ENCODE assay signal across 27 mouse cellular contexts in the genomic region with DNA sequence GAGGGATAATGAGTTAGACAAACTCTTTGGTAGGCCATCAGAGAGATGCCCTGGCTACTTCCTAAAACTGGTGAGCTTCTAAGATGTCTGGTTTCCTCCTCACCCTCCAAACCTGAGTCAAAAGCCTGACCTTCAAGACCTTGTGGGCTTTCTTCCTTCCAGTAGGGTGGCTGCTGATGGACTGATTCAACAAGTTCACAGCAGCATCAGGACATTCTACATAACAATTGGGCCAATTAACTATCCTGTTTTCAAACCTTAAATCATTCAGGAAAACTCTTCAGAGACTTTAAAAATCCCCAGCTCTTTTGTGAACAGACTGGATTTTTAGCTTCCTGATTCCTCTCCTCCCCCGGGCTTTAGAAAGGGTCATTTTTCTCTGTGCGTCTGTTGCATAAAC.
"Had no signal": no experiment of that assay in that cellular context is flagged by ENCODE, and none has a peak within 500 bp of the region (broad histone marks: within the 10 kb centered on the region; RNA-seq: fewer than 3 reads in every experiment).

No protein-coding gene starts in this region.

- H3K27ac ChIP-seq: gastrocnemius, adult 2 months; heart, embryonic 13.5 days; heart, embryonic 15.5 days; hindbrain, embryonic 13.5 days; hindbrain, embryonic 15.5 days; hindbrain, postnatal 0 days; kidney, embryonic 15.5 days; kidney, postnatal 0 days; limb, embryonic 13.5 days; limb, embryonic 15.5 days; liver, embryonic 12.5 days; liver, embryonic 14.5 days had no signal

- ATAC-seq: hindbrain, postnatal 0 days; intestine, embryonic 16.5 days; liver, embryonic 12.5 days had no signal

- H3K4me1 ChIP-seq: heart, embryonic 13.5 days; heart, embryonic 15.5 days; kidney, embryonic 15.5 days; liver, embryonic 12.5 days had no signal

- H3K4me2 ChIP-seq: heart, embryonic 11.5 days; heart, embryonic 13.5 days; heart, embryonic 15.5 days; hindbrain, embryonic 13.5 days; hindbrain, embryonic 15.5 days; kidney, embryonic 15.5 days; limb, embryonic 13.5 days; limb, embryonic 15.5 days; liver, embryonic 12.5 days had no signal

- H3K9ac ChIP-seq: heart, embryonic 13.5 days; heart, embryonic 15.5 days; hindbrain, embryonic 13.5 days; hindbrain, embryonic 15.5 days; kidney, embryonic 15.5 days; limb, embryonic 13.5 days; limb, embryonic 15.5 days; liver, embryonic 12.5 days; liver, embryonic 14.5 days had no signal

- H3K9me3 ChIP-seq: heart, embryonic 13.5 days; heart, embryonic 15.5 days; hindbrain, embryonic 13.5 days; hindbrain, embryonic 15.5 days; kidney, embryonic 15.5 days; limb, embryonic 13.5 days; limb, embryonic 15.5 days; liver, embryonic 12.5 days had no signal

- H3K36me3 ChIP-seq: heart, embryonic 13.5 days; heart, embryonic 15.5 days; hindbrain, embryonic 13.5 days; hindbrain, embryonic 15.5 days; kidney, embryonic 15.5 days; limb, embryonic 13.5 days; limb, embryonic 15.5 days; liver, embryonic 12.5 days had no signal

- DNase-seq: gastrocnemius, adult 2 months; gastrocnemius, postnatal 10 days; gastrocnemius, postnatal 25 days; heart, adult 18-20 months; heart, postnatal 14 days; heart, postnatal 36 days; kidney, adult 11 months; kidney, adult 2 months; kidney, adult 9 months; kidney, postnatal 25 days; kidney, postnatal 4 days; layer of hippocampus, adult 9-11 months; layer of hippocampus, postnatal 36 days; left cerebral cortex, postnatal 4 days had no signal

- H3K27me3 ChIP-seq: heart, embryonic 15.5 days had no signal

- H3K4me3 ChIP-seq: gastrocnemius, adult 2 months; heart, embryonic 13.5 days; heart, embryonic 15.5 days; hindbrain, embryonic 13.5 days; hindbrain, embryonic 15.5 days; kidney, embryonic 15.5 days; limb, embryonic 13.5 days; limb, embryonic 15.5 days; liver, embryonic 12.5 days had no signal
